Mouse (Mus musculus) stomach, embryonic 14.5 days (tissue): ENCODE measurements at regions not wholly inside any gene's neighbourhood (a gene's known extent, or its start where the extent isn't known, plus 50 kb on each side); places are given as distances from the start of the nearest gene placed in this dataset.

Experiments
- ATAC-seq: fragments of 200-750 bp; cut with Nextera tagmentation; 2 replicates; pipeline ENCODE4 v1.8.0; 2017; ENCODE audit warnings: low read depth, moderate TSS enrichment; ENCODE audit not compliant: insufficient number of reproducible peaks, insufficient read depth, low FRiP score
- H3K27ac ChIP-seq: fragments of 300-500 bp; sonication (generic); 2 replicates; pipeline ENCODE4 v1.5.1; 2014; ENCODE audit warnings: mild to moderate bottlenecking, low read length, moderate library complexity, mixed read lengths
- H3K27me3 ChIP-seq: fragments of 300-500 bp; sonication (generic); 2 replicates; pipeline ENCODE4 v1.6.1; 2014; ENCODE audit warnings: low read length, control low read depth, mixed read lengths; ENCODE audit not compliant: control insufficient read depth, insufficient read depth
- H3K36me3 ChIP-seq: fragments of 300-500 bp; sonication (generic); 2 replicates; pipeline ENCODE4 v1.6.1; 2014; ENCODE audit warnings: mild to moderate bottlenecking, control low read depth, low read length, moderate library complexity, mixed read lengths; ENCODE audit not compliant: control insufficient read depth, insufficient read depth
- H3K4me1 ChIP-seq: fragments of 300-500 bp; sonication (generic); 2 replicates; pipeline ENCODE4 v1.6.1; 2014; ENCODE audit warnings: low read length, control low read depth, mixed read lengths; ENCODE audit not compliant: control insufficient read depth, insufficient read depth
- H3K4me2 ChIP-seq: fragments of 300-500 bp; sonication (generic); replicated peaks from 2 replicates; pipeline ENCODE4 v1.6.1; 2014; ENCODE audit warnings: low read depth, low read length, control low read depth
- H3K4me3 ChIP-seq: fragments of 300-500 bp; sonication (generic); 2 replicates; pipeline ENCODE4 v1.5.1; 2014; ENCODE audit warnings: low read depth, low read length, control low read depth
- H3K9ac ChIP-seq: fragments of 300-500 bp; sonication (generic); replicated peaks from 2 replicates; pipeline ENCODE4 v1.6.1; 2014; ENCODE audit warnings: low read depth, mild to moderate bottlenecking, control low read depth, low read length, moderate library complexity, mixed read lengths
- H3K9me3 ChIP-seq: fragments of 300-500 bp; sonication (generic); 2 replicates; pipeline ENCODE4 v1.6.1; 2016; ENCODE audit warnings: low read depth, low read length, control low read depth; ENCODE audit not compliant: control insufficient read depth
- WGBS: fragments of 180-500 bp; shearing (Covaris S2); extraction: QIAGEN DNeasy Blood & Tissue Kit; methylation state at CpG from one replicate; pipeline ENCODE4 v1.1.7; 2014; 5-methylcytosine and 5-hydroxymethylcytosine counted together

DNA sequence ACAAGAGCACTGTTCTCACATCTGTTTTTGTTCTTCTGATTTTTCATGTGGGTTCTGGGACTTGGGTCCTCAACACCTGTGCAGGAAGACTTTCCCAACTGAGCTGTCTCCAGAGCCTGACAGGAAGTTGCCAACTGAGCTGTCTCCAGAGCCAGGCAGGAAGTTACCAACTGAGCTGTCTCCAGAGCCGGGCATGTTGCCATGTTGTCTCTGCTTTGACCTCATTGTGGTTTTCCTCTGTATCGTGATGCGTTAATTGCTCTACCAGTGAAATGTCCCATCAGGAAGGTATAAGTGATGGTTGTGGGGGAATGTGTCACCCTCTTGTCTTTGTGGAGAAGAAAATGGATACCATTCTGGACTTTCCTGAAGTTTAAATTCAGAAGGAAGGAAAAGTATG lies 54.4 kb upstream of the Olfm4 start:
- H3K36me3 ChIP-seq: no peaks in the 10 kb centered on the region
- no peak overlapping the region for H3K27ac ChIP-seq
- no peak overlapping the region for H3K4me3 ChIP-seq
- H3K9me3 ChIP-seq: no peaks in the 10 kb centered on the region
- no peak overlapping the region for H3K4me2 ChIP-seq
- no peak overlapping the region for H3K9ac ChIP-seq
- H3K4me1 ChIP-seq: no peaks in the 10 kb centered on the region
- 90% methylated on average over 3 of the region's 3 CpGs for WGBS
- H3K27me3 ChIP-seq: no peaks in the 10 kb centered on the region
- ATAC-seq: no peak

- Histone ChIP-seq H3K27ac (no peak overlapping the region), H3K9me3 (no peaks in the 10 kb centered on the region), H3K4me1 (no peaks in the 10 kb centered on the region), H3K4me2 (no peak overlapping the region), H3K36me3 (no peaks in the 10 kb centered on the region), H3K27me3 (no peaks in the 10 kb centered on the region), H3K4me3 (no peak overlapping the region), H3K9ac (no peak overlapping the region)
- 88% methylated on average over 1 of the region's 1 CpGs for WGBS
- ATAC-seq: no peak
Observed at GRCm38 (mm10) chr14:79927161-79927560, 56.7 kb upstream of the Olfm4 start.

- Histone ChIP-seq H3K27me3 (no peaks in the 10 kb centered on the region), H3K4me2 (no peak overlapping the region), H3K4me3 (no peak overlapping the region), H3K27ac (no peak overlapping the region), H3K9me3 (no peaks in the 10 kb centered on the region), H3K36me3 (no peaks in the 10 kb centered on the region), H3K4me1 (no peaks in the 10 kb centered on the region), H3K9ac (no peak overlapping the region)
- no peak for ATAC-seq
- 69% methylated on average over 9 of the region's 9 CpGs for WGBS
Observed at GRCm38 (mm10) chr14:79916960-79917848, 66.7 kb upstream of the Olfm4 start.

GRCm38 (mm10) chr14:79914966-79915365 lies 68.9 kb upstream of the Olfm4 start:
- Histone ChIP-seq H3K4me2 (no peak overlapping the region), H3K36me3 (no peaks in the 10 kb centered on the region), H3K4me3 (no peak overlapping the region), H3K27ac (no peak overlapping the region), H3K4me1 (no peaks in the 10 kb centered on the region), H3K9me3 (no peaks in the 10 kb centered on the region), H3K27me3 (no peaks in the 10 kb centered on the region), H3K9ac (no peak overlapping the region)
- 77% methylated on average over 4 of the region's 4 CpGs for WGBS
- ATAC-seq: no peak

DNA sequence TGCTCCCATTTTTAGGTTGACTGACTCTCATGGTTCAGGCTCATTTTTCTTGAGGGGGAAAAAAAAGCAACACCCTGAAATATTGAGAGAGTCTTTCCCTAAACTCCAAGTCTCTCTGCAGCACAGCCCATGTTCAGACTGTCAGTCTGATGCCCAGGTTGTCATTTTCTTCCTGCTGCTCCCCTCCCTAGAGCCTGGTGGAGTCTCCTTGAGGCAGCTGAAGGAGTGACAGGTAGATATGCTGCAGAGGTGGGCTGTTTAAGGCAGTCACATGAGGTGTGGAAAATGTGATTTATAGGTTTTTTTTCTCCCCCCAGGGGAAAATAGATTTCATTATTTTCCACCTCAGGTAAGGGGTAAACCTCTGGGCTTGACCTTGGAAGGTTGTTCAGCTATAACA lies 70.6 kb upstream of the Olfm4 start:
- Histone ChIP-seq H3K9me3 (no peaks in the 10 kb centered on the region), H3K36me3 (no peaks in the 10 kb centered on the region), H3K4me2 (no peak overlapping the region), H3K9ac (no peak overlapping the region), H3K27ac (no peak overlapping the region), H3K4me1 (no peaks in the 10 kb centered on the region), H3K27me3 (no peaks in the 10 kb centered on the region), H3K4me3 (no peak overlapping the region)
- ATAC-seq: no peak

GRCm38 (mm10) chr14:79912610-79913009 lies 71.3 kb upstream of the Olfm4 start:
- no peaks in the 10 kb centered on the region for H3K4me1 ChIP-seq
- no peak overlapping the region for H3K4me2 ChIP-seq
- no peak for ATAC-seq
- no peaks in the 10 kb centered on the region for H3K36me3 ChIP-seq
- no peak overlapping the region for H3K4me3 ChIP-seq
- no peaks in the 10 kb centered on the region for H3K9me3 ChIP-seq
- no peaks in the 10 kb centered on the region for H3K27me3 ChIP-seq
- WGBS: 33% methylated on average over 4 of the region's 4 CpGs
- no peak overlapping the region for H3K27ac ChIP-seq
- no peak overlapping the region for H3K9ac ChIP-seq

- H3K4me2 ChIP-seq: no peak overlapping the region
- WGBS: 42% methylated on average over 4 of the region's 4 CpGs
- H3K9me3 ChIP-seq: no peaks in the 10 kb centered on the region
- no peaks in the 10 kb centered on the region for H3K4me1 ChIP-seq
- no peaks in the 10 kb centered on the region for H3K27me3 ChIP-seq
- no peak for ATAC-seq
- no peak overlapping the region for H3K27ac ChIP-seq
- H3K36me3 ChIP-seq: no peaks in the 10 kb centered on the region
- no peak overlapping the region for H3K9ac ChIP-seq
- no peak overlapping the region for H3K4me3 ChIP-seq
Observed at GRCm38 (mm10) chr14:79907761-79908160, 76.1 kb upstream of the Olfm4 start.

- ATAC-seq: no peak
- WGBS: 82% methylated on average over 2 of the region's 2 CpGs
- Histone ChIP-seq H3K27ac (no peak overlapping the region), H3K4me2 (no peak overlapping the region), H3K4me3 (no peak overlapping the region), H3K4me1 (no peaks in the 10 kb centered on the region), H3K9me3 (no peaks in the 10 kb centered on the region), H3K36me3 (no peaks in the 10 kb centered on the region), H3K9ac (no peak overlapping the region), H3K27me3 (no peaks in the 10 kb centered on the region)
Observed at GRCm38 (mm10) chr14:79905574-79905973, 78.3 kb upstream of the Olfm4 start.

DNA sequence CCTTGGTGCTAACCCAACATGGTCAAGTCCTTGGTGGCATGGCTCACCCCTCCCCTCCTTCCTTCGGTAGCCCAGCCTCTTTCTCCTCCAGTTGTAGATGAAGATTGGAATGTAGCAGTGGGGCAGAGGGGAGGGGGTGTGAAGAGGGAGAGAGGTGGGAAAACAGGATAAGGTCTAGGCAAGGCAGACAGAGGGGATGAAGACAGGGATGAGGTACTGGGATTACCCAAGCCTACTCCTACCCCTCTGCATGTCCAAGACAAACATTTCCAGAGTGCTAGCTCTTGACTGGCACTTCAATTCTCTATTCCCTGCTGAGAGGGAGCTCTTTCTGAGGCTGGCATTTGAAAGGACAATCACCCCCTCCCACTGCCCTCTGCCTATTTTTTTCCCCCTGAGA lies 81.5 kb upstream of the Olfm4 start:
- Histone ChIP-seq H3K36me3 (no peaks in the 10 kb centered on the region), H3K4me3 (no peak overlapping the region), H3K9me3 (no peaks in the 10 kb centered on the region), H3K27me3 (no peaks in the 10 kb centered on the region), H3K4me1 (0 out of 2 replicates have a peak, but pooled peaks cover 2% of the 10 kb centered on the region), H3K9ac (no peak overlapping the region), H3K27ac (no peak overlapping the region), H3K4me2 (no peak overlapping the region)
- WGBS: 7% methylated on average over 1 of the region's 1 CpGs
- ATAC-seq: no peak
